Mouse (Mus musculus) 3134 (cell line): Measurements from ENCODE around the gene Tgfbr2.

Source experiments
- DNase-seq: peaks from one replicate; pipeline ENCODE4 v3.0.0-alpha.2; 2011; ENCODE audit warnings: low spot score; ENCODE audit not compliant: insufficient read length; ENCODE audit errors: extremely low read depth

The Tgfbr2 gene

GRCm38 (mm10) chr9:116174481-116175461, at the start of gene Tgfbr2:
Gene Tgfbr2 (minus strand): TSS chr9:116175360.
- peak; percentile 93 for DNase-seq

- DNase-seq = peak; percentile 51
Measured at GRCm38 (mm10) chr9:116223368-116223767, 48.2 kb upstream of the Tgfbr2 start.

GRCm38 (mm10) chr9:116222643-116223042, 47.5 kb upstream of the Tgfbr2 start:
- DNase-seq = no peak

- peak; percentile 45 for DNase-seq
Measured at GRCm38 (mm10) chr9:116222000-116222399, 46.8 kb upstream of the Tgfbr2 start.

- DNase-seq = no peak
Measured at GRCm38 (mm10) chr9:116221565-116221964, 46.4 kb upstream of the Tgfbr2 start.

- DNase-seq = no peak
Measured at GRCm38 (mm10) chr9:116220616-116221015, 45.5 kb upstream of the Tgfbr2 start.

GRCm38 (mm10) chr9:116220159-116220515, 45.0 kb upstream of the Tgfbr2 start:
- DNase-seq = no peak

GRCm38 (mm10) chr9:116219234-116220158, 44.3 kb upstream of the Tgfbr2 start:
- no peak for DNase-seq

- peak; percentile 88 for DNase-seq
Measured at GRCm38 (mm10) chr9:116218780-116219179, 43.6 kb upstream of the Tgfbr2 start.

- DNase-seq = no peak
Measured at GRCm38 (mm10) chr9:116217099-116217498, 41.9 kb upstream of the Tgfbr2 start.

GRCm38 (mm10) chr9:116216677-116217076, 41.5 kb upstream of the Tgfbr2 start:
- DNase-seq = no peak

GRCm38 (mm10) chr9:116214296-116214695, 39.1 kb upstream of the Tgfbr2 start:
- DNase-seq = no peak

- DNase-seq = no peak
Measured at GRCm38 (mm10) chr9:116212915-116213619, 37.9 kb upstream of the Tgfbr2 start.

GRCm38 (mm10) chr9:116212069-116212468, 36.9 kb upstream of the Tgfbr2 start:
- DNase-seq = no peak

- no peak for DNase-seq
Measured at GRCm38 (mm10) chr9:116208169-116208904, 33.2 kb upstream of the Tgfbr2 start.

GRCm38 (mm10) chr9:116206901-116207300, 31.7 kb upstream of the Tgfbr2 start:
- no peak for DNase-seq

GRCm38 (mm10) chr9:116203675-116204074, 28.5 kb upstream of the Tgfbr2 start:
- DNase-seq = no peak

GRCm38 (mm10) chr9:116199127-116199526, 24.0 kb upstream of the Tgfbr2 start:
- DNase-seq = no peak

- DNase-seq = no peak
Measured at GRCm38 (mm10) chr9:116198488-116198887, 23.3 kb upstream of the Tgfbr2 start.
